Mouse (Mus musculus): ENCODE results near the gene Stard3.
A peak's percentile ranks its signal among the peaks of the same experiment; 100 is the strongest.

The Stard3 gene

DNA sequence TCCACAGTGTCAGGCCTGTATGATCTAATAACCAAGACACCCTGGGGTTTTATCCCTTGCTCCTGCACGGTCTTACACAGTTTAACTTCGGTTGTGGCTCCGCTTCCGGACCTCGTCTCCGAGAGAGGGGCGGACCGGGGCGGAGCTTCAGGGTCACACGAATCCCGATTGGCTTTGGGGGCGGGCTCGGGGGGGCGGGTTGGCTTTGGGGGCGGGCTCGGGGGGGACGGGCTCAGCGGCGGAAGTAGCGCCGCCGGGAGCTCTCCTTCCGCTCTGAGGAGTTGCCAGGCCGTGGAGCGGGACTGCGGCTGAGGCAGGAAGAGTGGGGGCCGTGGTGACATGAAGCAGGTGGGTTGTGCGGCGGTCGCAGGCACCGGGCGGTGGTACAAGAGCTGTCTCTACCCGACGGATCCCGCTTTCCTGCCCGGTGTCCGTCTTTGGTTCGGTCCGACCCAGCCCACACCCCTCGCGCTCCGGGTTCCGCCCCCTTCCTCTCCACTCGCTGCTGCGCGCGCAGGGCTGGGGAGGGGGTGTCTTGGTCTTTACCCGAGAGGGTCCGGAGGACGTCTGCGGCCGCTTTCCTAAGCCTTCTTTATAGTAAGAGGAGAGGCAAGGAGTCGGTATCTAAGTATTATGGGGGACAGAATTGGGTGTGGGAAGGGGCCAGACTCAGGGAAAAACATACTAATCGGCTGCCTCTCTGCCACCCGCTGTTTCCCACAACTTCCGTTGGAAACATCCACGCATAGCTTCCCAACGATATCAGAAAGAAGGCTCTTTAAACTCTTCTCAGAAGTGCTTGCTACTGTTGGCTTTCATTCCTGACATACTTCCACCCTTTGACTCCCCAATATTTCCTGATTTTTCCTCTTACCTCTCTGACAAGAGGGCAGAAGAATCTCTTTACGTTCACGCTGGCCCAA is at the start of gene Stard3:
Gene Stard3, plus strand, starts transcription at position 208 of the 923 bp plus-strand sequence.
- DNase-seq: peak; percentile 96

DNA sequence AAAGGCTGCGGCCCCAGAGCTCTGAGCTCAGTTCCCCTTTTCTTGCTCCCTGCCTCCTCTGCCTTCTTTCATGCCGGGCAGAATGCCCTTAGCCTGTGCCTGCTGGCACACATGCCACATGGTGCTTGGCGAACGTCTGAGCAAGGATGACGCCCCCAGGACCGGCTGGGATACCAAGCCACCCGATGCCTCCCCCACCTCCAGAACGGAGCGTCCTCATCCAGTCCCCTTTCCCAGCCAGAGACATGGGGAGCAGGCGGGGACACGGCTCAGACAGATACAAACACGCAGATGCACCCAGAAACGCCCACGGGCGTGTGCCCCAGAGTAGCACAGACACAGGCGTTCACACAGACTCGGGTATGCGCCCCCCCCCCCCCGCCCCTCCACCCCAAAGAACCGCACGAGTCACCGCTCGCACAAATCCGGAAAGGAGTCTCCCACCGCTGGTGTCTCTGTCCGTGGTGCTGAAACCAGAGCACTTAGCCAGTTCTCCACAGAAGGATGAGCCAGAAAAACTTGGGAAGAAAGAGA is 44.3 kb upstream of the Stard3 start:
- peak; percentile 89 for DNase-seq

DNA sequence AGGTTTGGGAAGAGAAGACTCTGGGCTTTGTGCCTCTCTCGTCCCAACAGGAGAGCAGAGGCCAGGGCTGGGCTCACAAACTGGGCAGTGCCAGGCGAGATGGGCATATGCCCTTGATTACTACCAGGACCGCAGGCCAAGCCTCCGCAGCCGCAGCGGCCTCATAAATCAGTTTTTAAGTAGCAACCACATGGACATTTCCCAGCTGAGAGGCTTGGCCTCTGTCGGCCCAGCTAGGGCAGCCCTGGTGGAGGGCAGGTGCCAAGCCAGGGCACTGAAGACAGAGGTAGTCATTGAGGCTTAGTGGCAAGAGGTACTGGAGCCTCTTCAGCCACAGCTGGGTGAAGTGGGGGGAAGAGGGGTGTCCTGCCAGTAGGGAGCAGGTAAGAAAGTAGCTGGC is 40.7 kb upstream of the Stard3 start:
- DNase-seq: no peak

DNA sequence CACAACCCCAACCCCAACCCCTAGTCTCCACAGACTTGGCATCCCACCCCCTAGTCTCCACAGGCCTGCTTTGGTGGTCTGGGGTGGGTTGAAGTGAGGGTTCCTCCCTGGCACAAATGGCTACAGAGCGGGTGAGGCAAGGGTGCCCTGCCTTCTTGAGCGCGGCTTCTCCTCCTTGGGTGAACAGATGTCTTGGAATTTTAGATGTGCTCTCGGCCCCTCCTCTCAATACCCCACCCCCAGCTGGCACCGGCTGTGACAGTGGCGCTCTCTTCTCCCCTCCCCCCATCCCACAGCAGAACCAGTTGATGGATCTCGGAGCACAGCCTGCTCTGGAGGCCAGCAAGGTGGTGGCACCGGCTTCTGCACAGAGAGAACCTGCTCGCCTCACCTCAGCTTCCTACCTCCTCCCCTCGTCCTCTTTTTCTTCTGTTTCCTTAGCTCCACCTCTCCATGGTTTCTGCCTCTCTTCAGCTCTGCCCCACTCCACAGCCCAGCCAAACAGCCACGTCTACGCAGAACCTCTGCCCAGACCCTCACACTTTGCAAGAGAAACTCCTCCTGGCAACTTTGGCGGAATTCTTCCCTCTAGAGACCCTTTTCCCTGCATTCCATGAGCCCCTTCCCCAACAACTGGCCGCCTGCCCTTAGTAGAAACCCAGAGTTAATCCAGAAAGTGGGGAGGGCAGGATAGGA is 39.6 kb upstream of the Stard3 start:
- DNase-seq: no peak

DNA sequence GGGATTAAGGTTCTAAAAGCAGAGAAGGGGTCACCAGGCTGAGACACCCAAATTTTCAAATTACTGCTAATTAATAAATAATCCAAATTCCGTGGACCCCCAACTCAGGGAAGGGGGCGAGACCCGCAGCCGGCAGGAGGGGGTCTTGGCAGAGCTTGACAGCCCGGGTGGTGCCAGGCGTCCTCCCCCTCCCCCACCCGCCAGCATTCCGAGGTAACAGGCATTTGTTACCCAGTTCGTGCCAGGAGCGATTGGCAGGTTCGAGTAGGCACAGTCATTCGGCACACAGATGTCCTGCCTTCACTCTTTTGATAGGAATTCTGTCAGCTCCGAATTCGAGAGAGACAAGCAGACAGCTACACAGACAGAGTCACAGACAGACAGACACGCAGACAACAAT is 39.0 kb upstream of the Stard3 start:
- DNase-seq: no peak

DNA sequence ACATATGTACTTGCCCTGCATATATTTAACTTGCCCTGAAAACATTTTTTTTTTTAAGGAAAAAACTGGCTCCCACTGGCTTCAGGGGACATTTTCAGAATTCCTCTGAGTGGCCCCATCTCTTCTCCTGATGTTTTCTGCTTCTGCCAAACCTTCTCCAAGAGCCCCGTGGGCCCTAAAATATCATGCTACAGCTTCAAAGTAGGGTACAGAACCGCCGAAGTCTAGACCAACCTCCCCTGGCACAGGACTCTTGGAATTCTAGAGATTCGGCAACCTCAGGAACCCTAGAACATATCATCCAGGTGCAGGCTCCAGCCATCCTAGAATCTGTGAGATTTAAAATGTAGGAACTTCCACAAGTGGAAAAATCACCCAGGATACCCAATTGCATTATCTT is 38.6 kb upstream of the Stard3 start:
- no peak for DNase-seq

DNA sequence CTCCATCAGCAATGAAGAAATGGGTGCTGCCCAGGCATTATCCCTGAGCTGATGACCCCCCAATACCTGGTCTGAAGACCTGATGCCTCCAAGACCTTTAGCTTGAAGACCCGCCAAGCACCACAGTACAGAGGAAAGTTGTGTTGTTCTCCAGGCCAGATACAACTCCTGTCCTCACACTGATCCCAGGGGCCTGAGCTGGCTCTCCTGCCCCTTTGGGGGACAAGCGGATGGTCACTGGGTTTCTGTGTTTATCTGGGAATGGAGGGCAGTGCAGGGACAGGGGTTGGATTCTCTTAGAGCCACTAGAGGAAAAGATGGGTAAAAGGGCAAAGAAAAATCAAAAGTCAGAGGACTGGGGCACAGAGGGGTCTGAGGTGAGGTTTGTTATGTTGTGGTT is 38.2 kb upstream of the Stard3 start:
- DNase-seq: no peak

DNA sequence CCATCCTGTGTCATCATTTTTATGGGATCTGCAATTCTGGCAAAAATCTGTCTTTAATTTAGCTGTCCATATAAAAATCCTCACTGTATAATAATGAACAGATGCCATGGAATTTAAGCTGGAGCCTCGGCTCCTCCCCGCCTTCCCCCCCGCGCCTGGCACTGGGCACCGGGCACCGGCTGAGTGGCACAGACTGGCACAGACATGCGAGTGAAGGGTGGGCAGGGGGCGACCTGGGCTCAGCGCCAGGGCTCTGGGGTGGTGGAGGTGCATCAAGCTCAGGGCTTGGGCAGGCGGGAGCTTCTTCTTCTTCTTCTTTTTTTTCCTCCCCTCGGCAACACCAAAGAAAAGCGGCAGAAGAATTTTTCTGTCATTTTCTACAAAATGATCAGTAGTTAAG is 37.8 kb upstream of the Stard3 start:
- DNase-seq: no peak

DNA sequence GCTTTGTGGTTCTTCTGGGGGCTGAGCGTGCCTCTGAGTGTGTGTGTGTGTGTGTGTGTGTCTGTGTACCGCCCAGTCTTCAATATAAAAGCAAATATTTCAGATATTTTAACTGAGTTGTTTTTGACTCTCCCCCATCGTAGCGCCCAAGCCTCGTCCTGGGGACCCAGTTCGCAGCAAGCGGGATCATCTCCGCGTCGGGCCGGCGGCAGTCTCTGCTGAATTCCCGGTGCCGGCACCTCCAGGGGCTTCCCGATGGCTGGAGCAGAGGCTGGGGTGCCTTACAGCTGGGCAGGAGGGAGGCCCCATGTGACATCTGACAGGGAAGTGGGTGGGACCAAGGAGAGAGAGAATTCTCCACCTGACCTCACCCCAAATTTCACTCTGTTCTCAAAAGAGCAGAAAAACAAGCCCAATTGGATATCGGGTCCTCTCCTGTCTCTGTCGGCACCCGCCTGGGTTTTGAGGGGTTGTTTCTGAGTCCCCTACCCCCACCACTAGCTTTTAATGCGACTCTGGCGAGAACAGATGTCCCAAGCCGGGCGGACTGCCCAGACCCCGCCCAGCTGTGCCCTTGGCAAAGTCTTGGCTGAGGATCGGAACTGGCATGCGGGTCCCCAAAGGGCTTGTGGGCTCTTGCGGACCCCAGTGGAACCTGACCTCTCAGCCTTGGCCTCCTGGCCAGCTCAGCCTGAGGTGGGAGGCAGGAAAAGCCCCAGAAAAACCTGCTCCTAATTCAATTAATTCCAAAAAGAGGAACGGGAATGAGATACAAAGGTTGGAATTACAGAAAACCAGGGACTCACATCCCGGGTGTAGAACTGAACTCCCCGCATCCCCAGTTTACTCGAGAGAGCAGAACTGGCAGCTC is 37.1 kb upstream of the Stard3 start:
- DNase-seq: no peak

DNA sequence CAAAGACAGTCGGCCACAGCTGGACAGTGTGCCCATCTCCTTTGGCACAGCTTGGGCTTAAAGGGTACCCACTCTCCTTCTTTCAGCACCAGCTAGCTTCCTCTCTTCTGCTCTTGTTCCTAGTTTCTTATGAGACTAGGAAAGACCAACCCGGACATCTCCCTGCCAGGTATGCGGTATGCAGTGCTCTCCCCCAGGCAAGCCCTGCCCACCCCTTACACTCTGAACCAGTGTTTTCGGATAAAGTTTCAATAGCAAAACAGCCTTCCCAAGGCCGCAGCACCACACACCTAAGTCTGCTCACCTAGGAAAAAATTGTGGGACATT is 36.5 kb upstream of the Stard3 start:
- DNase-seq: no peak

DNA sequence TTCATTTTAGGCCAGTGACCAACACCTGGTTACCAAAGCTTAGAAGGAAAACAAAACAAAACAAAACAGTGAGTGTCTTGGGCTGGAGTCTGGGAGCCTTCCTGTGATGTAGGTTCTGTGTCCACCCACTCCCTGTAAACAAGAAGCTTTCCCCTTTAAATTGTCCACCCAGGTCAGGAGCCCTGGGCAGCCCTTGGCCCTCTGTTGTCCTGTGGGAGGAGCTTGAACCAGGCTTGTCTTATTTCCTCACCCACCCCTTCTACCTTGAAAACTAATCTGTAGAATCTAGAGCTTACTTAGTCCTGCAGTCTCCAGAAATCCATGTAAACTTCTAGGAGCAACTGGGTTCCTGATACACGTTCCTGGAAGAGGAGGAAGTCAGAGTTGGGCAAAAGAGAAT is 36.0 kb upstream of the Stard3 start:
- no peak for DNase-seq

DNA sequence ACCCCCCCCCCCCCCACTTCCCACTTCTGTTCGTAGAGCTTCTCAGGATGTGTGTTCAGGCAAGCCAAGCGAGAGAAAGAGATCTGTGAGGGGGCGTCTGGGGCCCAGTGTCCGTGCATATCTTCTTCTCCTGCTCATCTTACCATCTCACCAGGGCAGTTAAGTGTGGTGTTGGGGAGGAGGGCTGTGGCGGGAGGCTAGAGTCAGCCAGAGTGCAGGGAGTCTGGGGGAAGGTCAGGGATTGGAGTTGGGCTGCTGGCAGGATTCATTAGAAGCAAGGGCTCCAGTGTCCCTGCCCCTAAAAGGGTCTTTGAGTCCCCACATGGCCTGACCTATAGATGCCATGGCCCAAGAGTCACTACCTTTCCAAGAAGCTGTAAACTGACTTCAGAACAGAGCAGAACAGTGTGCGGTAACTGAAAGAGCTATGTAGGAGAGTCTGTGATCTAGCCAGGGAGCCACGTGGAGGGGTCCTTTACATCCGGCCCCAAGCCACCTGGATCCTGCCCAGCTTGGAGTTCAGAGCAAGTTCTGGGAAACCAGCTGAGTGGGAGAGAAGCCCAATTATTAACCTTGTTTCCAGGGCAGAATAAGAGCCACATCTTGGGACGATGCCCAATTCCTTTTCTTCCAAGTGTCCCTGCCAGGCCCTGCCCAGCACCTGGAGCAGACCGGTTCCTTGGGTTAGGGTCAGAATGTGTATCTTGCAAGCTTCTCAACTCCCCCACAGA is 34.9 kb upstream of the Stard3 start:
- DNase-seq: no peak

DNA sequence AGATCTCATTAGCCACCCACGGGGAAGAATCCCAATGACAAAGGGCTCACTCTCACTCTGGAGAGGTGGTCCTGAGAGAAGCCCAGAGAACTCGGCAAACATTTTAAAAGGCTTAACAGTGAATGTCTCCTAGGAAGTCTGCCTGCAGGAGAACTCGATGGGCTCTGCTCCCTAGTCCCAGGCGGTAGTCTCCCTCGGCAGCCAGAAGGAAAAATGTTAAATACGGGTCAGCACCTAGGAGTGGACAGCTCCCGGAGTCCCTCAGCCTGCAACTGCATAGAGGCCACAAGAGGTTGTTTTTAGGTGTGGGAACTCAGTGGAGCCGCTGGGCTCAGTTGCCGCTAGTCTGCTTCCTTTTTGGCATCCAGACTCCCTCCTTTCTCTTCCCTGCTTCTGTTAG is 34.2 kb upstream of the Stard3 start:
- peak; percentile 75 for DNase-seq

DNA sequence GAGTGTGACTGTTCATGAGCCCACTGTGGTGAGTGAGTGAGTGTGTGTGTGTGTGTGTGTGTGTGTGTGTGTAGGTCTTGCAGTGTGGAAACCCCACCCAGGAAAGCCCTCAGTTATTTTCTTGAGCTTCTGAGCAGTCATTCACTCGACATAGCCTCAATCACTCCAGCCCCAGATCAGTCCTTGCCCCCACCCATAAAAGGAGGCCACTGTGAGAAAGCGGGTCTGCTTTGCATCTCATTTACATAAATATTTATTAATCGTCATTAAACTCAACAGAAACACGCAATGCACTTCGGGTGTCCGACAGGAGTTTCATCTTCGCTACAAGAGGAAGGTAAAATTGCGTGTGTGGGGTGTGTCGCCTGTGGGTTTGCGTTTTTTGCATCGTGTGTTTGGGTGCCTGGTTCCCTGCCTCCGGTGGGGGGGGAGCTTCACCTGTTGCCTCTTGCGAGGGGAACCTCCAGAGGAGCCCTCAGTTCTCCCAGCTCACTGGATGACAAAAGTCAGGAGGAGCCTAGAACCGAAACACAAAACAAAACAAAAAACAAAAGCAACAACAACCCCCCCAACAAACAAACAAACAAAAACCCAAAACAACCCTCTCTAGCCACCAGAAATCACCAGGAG is 32.9 kb upstream of the Stard3 start:
- DNase-seq: no peak

DNA sequence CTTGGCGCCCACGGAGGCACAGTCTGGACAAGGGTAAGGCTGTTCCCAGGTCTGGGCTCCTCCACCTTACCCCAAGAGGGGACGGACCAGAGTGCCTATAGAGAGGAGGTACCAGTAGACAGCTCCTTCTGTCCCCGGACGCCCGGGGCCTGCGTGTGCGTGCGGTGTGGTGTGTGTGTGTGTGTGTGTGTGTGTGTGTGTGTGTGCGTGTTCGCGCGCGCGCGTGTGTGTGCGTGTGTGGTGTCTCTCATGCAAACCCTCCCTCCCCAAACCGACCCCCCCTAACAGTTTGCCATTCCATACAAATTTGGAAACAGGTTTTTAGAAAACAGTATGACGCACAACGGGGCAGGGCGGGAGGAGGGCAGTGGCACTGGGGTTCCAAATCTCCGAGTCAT is 32.3 kb upstream of the Stard3 start:
- no peak for DNase-seq

DNA sequence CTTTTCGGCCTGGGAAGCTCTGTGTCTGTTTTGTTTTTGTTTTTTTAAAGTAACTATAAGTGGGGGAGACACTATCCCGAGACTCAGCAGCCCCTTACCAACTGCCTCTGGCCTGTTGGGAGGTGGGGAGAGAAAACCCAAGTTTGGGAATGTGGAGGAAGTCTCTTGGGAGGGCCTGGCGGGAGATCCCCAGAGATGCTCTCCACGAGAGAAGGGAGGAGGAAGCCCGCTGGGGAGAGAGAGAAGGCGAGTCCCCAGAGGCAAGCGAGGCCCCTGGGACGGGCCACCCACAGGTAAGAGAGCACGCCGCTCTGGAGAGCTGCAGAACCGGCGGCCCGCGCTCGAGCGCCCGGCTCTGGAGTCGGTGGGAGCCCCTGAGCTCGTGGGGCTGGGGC is 31.4 kb upstream of the Stard3 start:
- DNase-seq: no peak

DNA sequence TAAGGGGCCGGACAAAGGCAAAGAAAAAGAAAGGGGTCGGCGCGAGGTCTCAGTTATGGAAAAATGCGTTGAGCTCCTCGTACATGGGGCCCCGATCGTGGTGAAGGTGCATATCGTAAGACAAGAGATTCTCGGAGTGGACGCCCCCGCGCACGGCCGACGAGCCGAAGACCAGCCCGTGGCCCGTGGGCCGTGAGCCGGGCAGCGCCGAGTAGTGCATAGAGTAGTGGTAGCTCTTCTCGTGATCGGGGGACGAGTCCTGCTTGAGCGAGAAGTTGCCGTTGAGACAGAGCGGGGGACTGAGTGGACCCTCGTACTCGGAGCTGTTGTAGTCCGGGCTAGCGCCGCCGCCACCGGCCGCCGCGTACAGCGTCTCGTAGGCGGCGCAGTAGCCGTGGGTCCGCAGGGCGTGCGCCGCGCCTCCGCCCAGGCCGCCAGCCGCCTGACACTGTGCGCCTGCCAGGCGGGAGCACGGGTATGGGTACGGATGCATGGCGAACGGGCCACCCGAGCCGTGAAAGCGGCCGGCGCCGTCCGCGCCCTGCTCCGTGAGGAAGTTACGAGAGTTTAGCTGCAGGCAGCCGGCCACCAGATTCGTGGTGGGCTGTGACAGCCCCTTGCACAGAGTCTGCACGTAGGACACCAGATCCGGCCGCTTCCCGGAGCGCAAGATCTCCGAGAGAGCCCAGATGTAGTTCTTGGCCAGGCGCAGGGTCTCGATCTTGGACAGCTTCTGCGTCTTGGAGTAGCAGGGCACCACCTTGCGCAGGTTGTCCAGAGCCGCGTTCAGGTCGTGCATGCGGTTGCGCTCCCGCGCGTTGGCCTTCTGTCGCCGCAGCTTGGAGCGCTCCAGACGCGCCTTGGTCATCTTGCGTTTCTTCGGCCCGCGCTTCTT is 30.8 kb upstream of the Stard3 start:
- no peak for DNase-seq

DNA sequence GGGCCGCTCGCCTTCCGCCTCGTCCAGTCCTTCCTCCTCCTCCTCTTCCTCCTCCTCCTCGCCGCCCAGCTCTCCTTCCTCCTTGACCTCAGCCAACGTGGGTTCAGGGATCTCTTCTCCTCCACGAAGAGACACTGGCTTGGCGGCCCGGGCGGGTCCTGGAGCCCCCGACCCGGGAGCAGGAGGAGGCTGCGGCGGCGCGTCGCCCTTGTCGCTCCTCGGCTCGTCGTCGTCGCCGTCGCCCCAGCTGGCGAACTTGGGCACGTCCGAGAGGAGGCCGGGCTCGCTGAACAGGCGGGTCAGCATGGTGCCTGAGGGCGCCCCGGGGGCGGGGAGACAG is 30.2 kb upstream of the Stard3 start:
- DNase-seq: no peak

DNA sequence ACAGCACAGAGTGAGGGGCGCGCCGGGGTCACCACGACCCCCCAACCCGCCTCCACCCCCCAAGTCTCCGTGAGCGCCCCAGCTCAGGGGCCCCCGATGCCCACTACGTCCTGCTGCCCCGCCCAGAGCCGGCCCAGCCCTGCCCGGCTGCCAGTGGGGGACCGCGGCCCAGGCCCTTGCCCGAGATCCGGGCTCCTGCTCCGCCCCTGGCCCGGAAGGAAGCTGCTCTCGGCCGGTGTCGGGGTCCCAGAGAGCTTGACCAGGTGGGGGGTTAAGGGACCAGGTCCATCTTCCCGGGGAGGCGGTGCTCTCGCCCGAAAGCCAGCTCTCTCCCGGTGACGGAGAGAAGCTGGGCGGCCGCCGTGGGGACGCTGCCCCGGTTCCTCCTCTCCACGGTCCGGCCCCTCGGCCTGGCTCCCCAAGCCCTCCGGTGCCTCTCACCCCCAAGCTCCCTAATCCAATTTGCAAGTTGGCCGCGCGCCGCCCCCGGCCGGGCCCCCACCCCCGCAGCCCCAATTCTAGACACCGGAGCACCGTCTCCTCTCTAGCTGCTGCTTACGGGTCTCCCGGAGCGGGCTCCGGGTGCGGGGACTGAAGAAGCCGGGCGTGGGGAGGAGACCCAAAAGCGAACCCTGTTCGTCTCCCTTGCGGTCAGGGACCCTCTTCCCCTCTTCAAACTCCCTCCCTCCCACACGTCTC is 29.6 kb upstream of the Stard3 start:
- DNase-seq: no peak

Measured in kidney, postnatal 10 days (tissue).